Mouse (Mus musculus) gastrocnemius, postnatal 4 days (tissue): ENCODE measurements at regions not wholly inside any gene's neighbourhood (a gene's known extent, or its start where the extent isn't known, plus 50 kb on each side); places are given as distances from the start of the nearest gene placed in this dataset.

ENCODE experiments used
- DNase-seq, 2 experiments: peaks; one replicate each; pipeline ENCODE4 v3.0.0; 2021 to 2022; ENCODE audit warnings: low spot score in 2 of 2, mixed read lengths in 2 of 2

- no peak for DNase-seq
Measured at GRCm38 (mm10) chr13:71150092-71150491, 308.5 kb upstream of the Adamts16 start.

- no peak for DNase-seq
Measured at GRCm38 (mm10) chr13:71149303-71149696, 307.7 kb upstream of the Adamts16 start.

GRCm38 (mm10) chr13:71148491-71149302 is 307.1 kb upstream of the Adamts16 start:
- DNase-seq: no peak

GRCm38 (mm10) chr13:71146859-71147443 is 305.3 kb upstream of the Adamts16 start:
- DNase-seq: no peak

GRCm38 (mm10) chr13:71138745-71139312 is 297.2 kb upstream of the Adamts16 start:
- no peak for DNase-seq

DNA sequence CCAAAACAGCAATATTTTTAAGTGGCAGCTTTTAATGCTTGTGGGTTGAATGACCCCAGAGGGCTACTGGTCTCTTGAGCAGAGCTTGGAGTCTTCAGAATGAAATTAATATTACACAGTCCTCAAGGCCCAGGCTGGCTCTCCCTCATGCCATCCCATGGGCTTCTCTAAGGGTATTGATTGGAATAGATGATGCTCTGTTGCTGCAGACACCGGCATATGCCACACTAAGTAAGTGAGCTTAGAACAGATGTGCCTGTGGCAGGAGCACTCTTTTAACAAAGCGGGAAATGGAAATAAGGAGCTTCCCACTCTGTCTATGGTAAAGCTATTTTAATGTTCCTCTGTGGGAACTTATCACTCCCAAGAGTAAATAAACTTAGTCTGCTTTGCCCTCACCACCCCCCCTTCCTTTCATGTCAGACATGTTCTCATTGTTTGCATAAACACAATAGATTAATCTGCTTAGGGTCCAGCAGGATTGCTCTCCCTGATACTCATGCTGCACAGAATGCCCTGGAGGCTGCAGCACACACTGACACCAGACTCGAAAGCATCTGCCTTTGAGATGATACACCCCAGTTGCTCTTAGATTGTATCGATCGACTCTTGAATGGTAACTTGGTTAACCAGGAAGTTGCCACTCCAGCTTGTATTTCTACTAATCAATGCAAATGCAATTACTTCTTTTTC is 294.5 kb upstream of the Adamts16 start:
- no peak for DNase-seq

GRCm38 (mm10) chr13:71121484-71121883 is 279.9 kb upstream of the Adamts16 start:
- DNase-seq: peak in 1 of 2 experiments; percentile 32

DNA sequence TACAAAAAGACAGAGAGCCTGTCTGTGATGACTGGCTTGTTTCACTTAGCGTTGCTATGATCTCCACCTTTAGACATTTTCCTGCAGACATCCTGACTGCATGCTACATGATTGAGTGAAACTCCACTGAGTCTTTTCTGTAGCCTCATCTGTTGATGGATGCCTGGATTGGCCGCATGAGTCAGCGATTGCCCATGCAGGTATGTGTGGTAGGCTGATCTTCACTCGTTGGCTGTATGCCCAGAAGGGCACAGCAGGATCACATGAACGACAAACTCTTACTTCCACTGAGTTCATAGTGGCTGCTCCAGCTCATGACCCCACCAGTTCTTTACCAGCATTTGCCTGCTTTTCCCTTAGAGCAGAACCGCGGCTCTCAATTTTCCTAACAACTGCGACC is 266.6 kb upstream of the Adamts16 start:
- DNase-seq: no peak

GRCm38 (mm10) chr13:71105229-71105838 is 263.7 kb upstream of the Adamts16 start:
- DNase-seq: peak; percentile 29 to 68

DNA sequence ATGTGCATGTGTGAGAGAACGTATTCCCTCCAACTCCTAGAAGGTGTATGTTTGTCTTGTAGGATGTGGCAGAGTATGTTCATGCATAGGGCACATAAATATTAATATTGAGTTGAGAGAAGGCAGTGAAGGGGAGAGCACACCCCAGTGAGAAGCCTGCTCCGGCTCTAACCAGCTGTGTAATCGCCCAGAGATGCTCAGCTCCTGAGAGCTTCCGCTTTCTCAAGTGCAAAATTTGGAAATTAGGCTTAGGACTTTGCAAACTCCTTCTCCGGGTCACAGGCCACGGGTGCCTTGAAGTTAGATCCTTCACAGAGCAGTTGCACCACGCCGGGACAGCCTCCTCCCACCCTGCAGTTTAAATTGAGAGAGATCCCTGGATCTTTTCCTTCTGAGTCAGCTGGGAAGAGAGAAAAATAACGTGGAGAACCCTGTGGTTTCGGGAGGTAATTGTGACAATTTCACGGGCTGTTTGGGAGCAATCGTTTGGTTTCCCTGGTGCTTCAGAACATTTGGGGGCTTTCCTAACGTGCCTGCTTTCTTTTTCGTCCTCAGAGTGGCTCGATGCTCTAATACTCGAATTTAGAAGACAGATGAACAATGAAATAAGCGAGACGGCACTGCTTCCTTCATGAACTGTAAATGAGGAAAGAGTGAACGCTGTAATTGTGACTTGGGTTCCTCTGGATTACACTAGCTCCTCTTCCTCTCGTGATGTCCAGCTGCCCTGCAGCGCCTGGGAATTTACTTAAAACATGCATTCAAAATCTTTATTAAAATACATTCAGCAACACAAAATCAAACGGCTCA is 263.0 kb upstream of the Adamts16 start:
- no peak for DNase-seq

- DNase-seq: no peak
Measured at GRCm38 (mm10) chr13:71084301-71084700, 242.7 kb upstream of the Adamts16 start.

DNA sequence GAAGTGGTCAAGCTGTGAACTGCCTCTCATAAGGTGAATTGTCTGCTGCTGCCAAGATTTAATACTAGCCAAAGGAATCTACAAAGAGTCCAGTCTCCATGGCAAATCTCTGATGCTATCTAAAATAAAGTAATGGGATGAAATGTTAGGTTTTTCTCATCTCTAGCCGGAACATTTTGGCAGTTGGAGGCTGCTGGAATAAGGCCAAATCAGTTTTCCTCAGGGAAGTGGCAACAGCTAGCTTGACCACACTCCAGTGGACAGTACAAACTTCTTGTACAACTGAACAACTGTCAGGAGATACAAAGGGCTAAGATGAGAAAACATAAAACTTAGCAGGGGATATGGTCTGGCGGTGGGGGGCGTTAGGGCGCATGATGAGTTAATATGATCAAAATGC is 234.3 kb upstream of the Adamts16 start:
- no peak for DNase-seq

GRCm38 (mm10) chr13:71074012-71074411 is 232.4 kb upstream of the Adamts16 start:
- DNase-seq: no peak

GRCm38 (mm10) chr13:71068757-71069201 is 227.2 kb upstream of the Adamts16 start:
- no peak for DNase-seq

GRCm38 (mm10) chr13:71068011-71068410 is 226.4 kb upstream of the Adamts16 start:
- no peak for DNase-seq

DNA sequence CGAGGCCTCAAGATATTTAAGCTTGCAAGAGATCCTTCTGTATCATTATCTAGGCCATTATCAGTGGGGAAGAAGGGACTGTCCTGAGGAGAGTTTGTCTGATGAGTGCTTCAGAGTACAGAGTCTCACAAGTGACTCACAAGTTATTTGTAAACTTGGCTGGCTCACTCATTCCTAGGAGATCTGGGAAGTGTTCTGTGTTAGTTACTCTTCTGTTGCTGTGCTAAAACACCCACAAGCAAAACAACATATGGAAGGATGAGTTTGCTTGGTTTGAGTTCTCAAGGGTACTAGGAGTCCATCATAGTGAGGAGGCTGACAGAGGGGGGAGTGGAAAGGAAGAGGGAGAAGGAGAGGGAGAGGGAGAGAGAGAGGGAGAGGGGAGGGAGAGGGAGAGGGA is 224.0 kb upstream of the Adamts16 start:
- DNase-seq: no peak

- DNase-seq: no peak
Measured at GRCm38 (mm10) chr13:71064590-71065307, 223.1 kb upstream of the Adamts16 start.

DNA sequence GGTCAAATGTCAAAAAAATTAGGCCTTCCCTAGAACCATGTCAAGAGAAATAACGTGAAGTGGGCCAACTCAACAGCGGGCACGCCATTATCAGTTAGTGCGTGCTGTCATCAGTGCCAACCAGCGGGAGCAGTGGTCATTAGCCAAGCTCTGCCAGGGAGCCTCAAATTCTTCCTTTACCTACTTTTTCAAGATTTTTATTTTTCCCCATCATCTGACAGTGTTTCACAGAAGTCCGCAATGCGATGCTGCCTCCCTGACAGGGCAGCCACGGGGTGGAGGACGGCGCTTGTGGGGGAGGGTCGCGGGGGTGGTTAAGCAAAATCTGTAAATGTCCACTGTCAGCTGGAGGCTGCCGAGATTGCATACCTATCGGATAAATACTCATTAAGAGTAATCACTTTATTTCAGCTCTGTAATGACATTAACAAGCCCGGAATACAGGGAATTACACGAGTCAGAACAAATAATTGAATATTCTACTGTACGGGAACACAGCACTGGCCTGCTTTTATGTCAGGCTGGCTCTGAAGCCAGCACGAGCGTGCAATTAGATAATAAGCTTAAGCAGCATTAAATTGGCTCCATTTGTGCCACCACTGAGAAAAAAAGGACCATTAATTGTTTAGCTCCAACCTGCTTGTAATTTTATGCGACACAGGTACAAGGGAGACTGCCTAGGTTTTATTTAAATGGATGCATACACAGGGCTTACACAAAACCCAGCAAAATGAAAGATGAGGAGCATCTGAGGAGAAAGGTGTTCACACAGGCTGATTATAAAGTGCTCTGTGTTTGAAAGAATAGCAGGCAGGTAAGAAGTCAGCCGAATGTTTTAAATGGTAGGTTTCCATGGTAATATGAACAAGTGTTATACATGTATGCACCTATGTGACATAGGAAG is 212.0 kb upstream of the Adamts16 start:
- DNase-seq: no peak

GRCm38 (mm10) chr13:71050646-71051045 is 209.0 kb upstream of the Adamts16 start:
- DNase-seq: no peak
